Comparison of ENCODE assay signal across 19 mouse cellular contexts in the genomic region with DNA sequence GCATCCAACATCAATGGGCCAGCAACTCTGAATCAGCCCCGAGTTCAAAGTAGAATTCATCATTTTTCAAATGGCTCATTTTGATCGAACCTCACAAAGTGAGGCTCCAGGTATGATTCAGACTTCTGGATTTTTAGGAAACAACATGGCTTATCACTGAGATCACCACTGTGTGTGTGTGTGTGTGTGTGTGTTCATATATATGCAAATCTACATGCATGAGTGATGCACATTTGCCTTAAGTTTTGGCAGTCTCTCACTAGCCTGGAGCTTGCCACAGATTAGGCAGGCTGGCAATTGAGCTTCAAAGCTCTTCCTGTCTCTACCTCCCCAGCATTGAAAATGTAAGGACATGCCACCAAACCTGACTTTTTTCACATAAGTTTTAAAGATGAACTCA.
DNase-seq lines count a peak whose midpoint lies in the region; ATAC-seq lines count a peak whose summit lies in the region.
"Had no signal": no experiment of that assay in that cellular context is flagged by ENCODE, and none has a peak within 500 bp of the region (broad histone marks: within the 10 kb centered on the region; RNA-seq: fewer than 3 reads in every experiment).

No protein-coding gene starts in this region.

- H3K27me3 ChIP-seq in neural tube, embryonic 12.5 days (replicated peaks) = no peaks in the 10 kb centered on the region
- no peaks in the 10 kb centered on the region for H3K27me3 ChIP-seq in neural tube, embryonic 13.5 days
- H3K27me3 ChIP-seq in neural tube, embryonic 15.5 days (replicated peaks) = no peaks in the 10 kb centered on the region
- H3K27me3 ChIP-seq: CH12.LX, Patski had no signal

- no peak overlapping the region for H3K4me3 ChIP-seq in neural tube, embryonic 12.5 days
- no peak overlapping the region for H3K4me3 ChIP-seq in neural tube, embryonic 13.5 days
- no peak overlapping the region for H3K4me3 ChIP-seq in neural tube, embryonic 15.5 days (replicated peaks)

- H3K4me1 ChIP-seq in neural tube, embryonic 12.5 days = no peaks in the 10 kb centered on the region
- H3K4me1 ChIP-seq in neural tube, embryonic 13.5 days (replicated peaks) = no peaks in the 10 kb centered on the region
- no peaks in the 10 kb centered on the region for H3K4me1 ChIP-seq in neural tube, embryonic 15.5 days

- WGBS in neural tube, embryonic 12.5 days = 86% methylated on average over 2 of the region's 2 CpGs
- 77% methylated on average over 2 of the region's 2 CpGs for WGBS in neural tube, embryonic 13.5 days
- 71% methylated on average over 2 of the region's 2 CpGs for whole genome bisulfite sequencing in neural tube, embryonic 15.5 days

- no peaks in the 10 kb centered on the region for H3K9me3 ChIP-seq in neural tube, embryonic 12.5 days
- no peaks in the 10 kb centered on the region for H3K9me3 ChIP-seq in neural tube, embryonic 13.5 days
- H3K9me3 ChIP-seq in neural tube, embryonic 15.5 days (replicated peaks) = no peaks in the 10 kb centered on the region
- H3K9me3 ChIP-seq: G1E had no signal

- no peak for DNase-seq in neural tube, embryonic 10.5 days (ENCODE audit: extremely low spot score, low spot score)
- DNase-seq: adrenal gland, adult 2 months; adrenal gland, adult 8-10 months; adrenal gland, postnatal 10 days; adrenal gland, postnatal 14 days; adrenal gland, postnatal 25 days; adrenal gland, postnatal 36 days; B cell, adult 2 months; cerebellum, adult 11 months; cerebellum, adult 11-12 months; cerebellum, adult 18-20 months had no signal

- no peak overlapping the region for H3K4me2 ChIP-seq in neural tube, embryonic 12.5 days (replicated peaks)
- H3K4me2 ChIP-seq in neural tube, embryonic 13.5 days = no peak overlapping the region
- no peak overlapping the region for H3K4me2 ChIP-seq in neural tube, embryonic 15.5 days

- H3K27ac ChIP-seq in neural tube, embryonic 12.5 days = no peak overlapping the region
- H3K27ac ChIP-seq in neural tube, embryonic 13.5 days (replicated peaks) = no peak overlapping the region
- H3K27ac ChIP-seq in neural tube, embryonic 15.5 days (replicated peaks) = no peak overlapping the region

- peak; percentile 72; the same call in 1 of the 2 replicates for ATAC-seq in neural tube, embryonic 12.5 days (ENCODE audit: low FRiP score, low read depth)
- ATAC-seq in neural tube, embryonic 13.5 days (ENCODE audit: low read depth) = 0 out of 2 replicates have a peak, but pooled peaks have one; percentile 63
- ATAC-seq in neural tube, embryonic 15.5 days (ENCODE audit: low FRiP score) = no peak
- ATAC-seq: activated CD4-positive, CD25-positive, alpha-beta regulatory T cell, adult 4 months; CD4-positive, CD25-positive, alpha-beta regulatory T cell, adult 4 months; Patski had no signal

- H3K36me3 ChIP-seq in neural tube, embryonic 12.5 days = no peaks in the 10 kb centered on the region
- no peaks in the 10 kb centered on the region for H3K36me3 ChIP-seq in neural tube, embryonic 13.5 days
- no peaks in the 10 kb centered on the region for H3K36me3 ChIP-seq in neural tube, embryonic 15.5 days
- H3K36me3 ChIP-seq: G1E had no signal

- H3K9ac ChIP-seq in neural tube, embryonic 12.5 days = no peak overlapping the region
- H3K9ac ChIP-seq in neural tube, embryonic 13.5 days = no peak overlapping the region
- no peak overlapping the region for H3K9ac ChIP-seq in neural tube, embryonic 15.5 days (replicated peaks)
